Mouse (Mus musculus): Measurements from ENCODE around the gene Ndufa5. TPM values are rescaled to one million over a fixed set of nuclear protein-coding genes. Genes with fewer than 3 reads are reported as not detected.

Gene Ndufa5
- polyA plus RNA-seq, 1 experiment from 2014 or later: 281 TPM

GRCm38 (mm10) chr6:24564081-24564480, 36.3 kb upstream of the Ndufa5 start:
- H3K9ac ChIP-seq (ENCODE audit: low read length): no peak overlapping the region
- DNase-seq (ENCODE audit: low spot score) (no peak), ATAC-seq (ENCODE audit: insufficient number of reproducible peaks, low FRiP score, low TSS enrichment, low read depth) (no peak)
- H3K4me2 ChIP-seq (ENCODE audit: low read depth, severe bottlenecking): no peak overlapping the region
- no peaks in the 10 kb centered on the region for H3K4me1 ChIP-seq (ENCODE audit: control insufficient read depth, insufficient read depth, low read length)
- no peak overlapping the region for H3K4me3 ChIP-seq (ENCODE audit: low read depth, low read length)
- 77% methylated on average over 9 of the region's 9 CpGs for WGBS
- no peaks in the 10 kb centered on the region for H3K36me3 ChIP-seq (ENCODE audit: control insufficient read depth, insufficient read depth, low read length)
- no peaks in the 10 kb centered on the region for H3K9me3 ChIP-seq (ENCODE audit: control insufficient read depth, low read length)
- no peak overlapping the region for H3K27ac ChIP-seq (replicated peaks; ENCODE audit: low read depth, low read length)
- H3K27me3 ChIP-seq (ENCODE audit: control insufficient read depth, insufficient read depth, low read length): no peaks in the 10 kb centered on the region

GRCm38 (mm10) chr6:24555488-24555887, 27.7 kb upstream of the Ndufa5 start:
- Histone ChIP-seq H3K4me1 (ENCODE audit: control insufficient read depth, insufficient read depth, low read length) (no peaks in the 10 kb centered on the region), H3K9me3 (ENCODE audit: control insufficient read depth, low read length) (no peaks in the 10 kb centered on the region), H3K4me3 (ENCODE audit: low read depth, low read length) (no peak overlapping the region), H3K36me3 (ENCODE audit: control insufficient read depth, insufficient read depth, low read length) (no peaks in the 10 kb centered on the region), H3K4me2 (ENCODE audit: low read depth, severe bottlenecking) (no peak overlapping the region), H3K27ac (replicated peaks; ENCODE audit: low read depth, low read length) (no peak overlapping the region), H3K27me3 (ENCODE audit: control insufficient read depth, insufficient read depth, low read length) (no peaks in the 10 kb centered on the region), H3K9ac (ENCODE audit: low read length) (no peak overlapping the region)
- no peak for DNase-seq (ENCODE audit: low spot score)
- WGBS: 78% methylated on average over 2 of the region's 2 CpGs
- ATAC-seq (ENCODE audit: insufficient number of reproducible peaks, low FRiP score, low TSS enrichment, low read depth): no peak

GRCm38 (mm10) chr6:24554427-24555086, 26.7 kb upstream of the Ndufa5 start:
- 83% methylated on average over 11 of the region's 11 CpGs for whole genome bisulfite sequencing
- Histone ChIP-seq H3K4me2 (ENCODE audit: low read depth, severe bottlenecking) (no peak overlapping the region), H3K36me3 (ENCODE audit: control insufficient read depth, insufficient read depth, low read length) (no peaks in the 10 kb centered on the region), H3K4me3 (ENCODE audit: low read depth, low read length) (no peak overlapping the region), H3K9me3 (ENCODE audit: control insufficient read depth, low read length) (no peaks in the 10 kb centered on the region), H3K4me1 (ENCODE audit: control insufficient read depth, insufficient read depth, low read length) (no peaks in the 10 kb centered on the region), H3K27me3 (ENCODE audit: control insufficient read depth, insufficient read depth, low read length) (no peaks in the 10 kb centered on the region), H3K27ac (replicated peaks; ENCODE audit: low read depth, low read length) (no peak overlapping the region), H3K9ac (ENCODE audit: low read length) (no peak overlapping the region)
- no peak for ATAC-seq (ENCODE audit: insufficient number of reproducible peaks, low FRiP score, low TSS enrichment, low read depth)
- no peak for DNase-seq (ENCODE audit: low spot score)

- Histone ChIP-seq H3K4me1 (ENCODE audit: control insufficient read depth, insufficient read depth, low read length) (no peaks in the 10 kb centered on the region), H3K4me2 (ENCODE audit: low read depth, severe bottlenecking) (no peak overlapping the region), H3K27ac (replicated peaks; ENCODE audit: low read depth, low read length) (no peak overlapping the region), H3K9me3 (ENCODE audit: control insufficient read depth, low read length) (no peaks in the 10 kb centered on the region), H3K4me3 (ENCODE audit: low read depth, low read length) (no peak overlapping the region), H3K27me3 (ENCODE audit: control insufficient read depth, insufficient read depth, low read length) (no peaks in the 10 kb centered on the region), H3K36me3 (ENCODE audit: control insufficient read depth, insufficient read depth, low read length) (no peaks in the 10 kb centered on the region), H3K9ac (ENCODE audit: low read length) (no peak overlapping the region)
- DNase-seq (ENCODE audit: low spot score) (no peak), ATAC-seq (ENCODE audit: insufficient number of reproducible peaks, low FRiP score, low TSS enrichment, low read depth) (no peak)
- 69% methylated on average over 7 of the region's 7 CpGs for WGBS
These were observed 24.2 kb upstream of the Ndufa5 start for GRCm38 (mm10) chr6:24552046-24552445.

- Histone ChIP-seq H3K4me3 (ENCODE audit: low read depth, low read length) (no peak overlapping the region), H3K36me3 (ENCODE audit: control insufficient read depth, insufficient read depth, low read length) (no peaks in the 10 kb centered on the region), H3K27ac (replicated peaks; ENCODE audit: low read depth, low read length) (no peak overlapping the region), H3K4me1 (ENCODE audit: control insufficient read depth, insufficient read depth, low read length) (no peaks in the 10 kb centered on the region), H3K27me3 (ENCODE audit: control insufficient read depth, insufficient read depth, low read length) (no peaks in the 10 kb centered on the region), H3K4me2 (ENCODE audit: low read depth, severe bottlenecking) (no peak overlapping the region), H3K9me3 (ENCODE audit: control insufficient read depth, low read length) (no peaks in the 10 kb centered on the region), H3K9ac (ENCODE audit: low read length) (no peak overlapping the region)
- ATAC-seq (ENCODE audit: insufficient number of reproducible peaks, low FRiP score, low TSS enrichment, low read depth) (no peak), DNase-seq (ENCODE audit: low spot score) (no peak)
- WGBS: 83% methylated on average over 2 of the region's 2 CpGs
These were observed 22.0 kb upstream of the Ndufa5 start for GRCm38 (mm10) chr6:24549801-24550200.

- no peak overlapping the region for H3K4me3 ChIP-seq (ENCODE audit: low read depth, low read length)
- no peaks in the 10 kb centered on the region for H3K4me1 ChIP-seq (ENCODE audit: control insufficient read depth, insufficient read depth, low read length)
- no peak for DNase-seq (ENCODE audit: low spot score)
- H3K27ac ChIP-seq (replicated peaks; ENCODE audit: low read depth, low read length): no peak overlapping the region
- WGBS: 76% methylated on average over 1 of the region's 1 CpGs
- ATAC-seq (ENCODE audit: insufficient number of reproducible peaks, low FRiP score, low TSS enrichment, low read depth): no peak
- H3K9me3 ChIP-seq (ENCODE audit: control insufficient read depth, low read length): no peaks in the 10 kb centered on the region
- no peaks in the 10 kb centered on the region for H3K27me3 ChIP-seq (ENCODE audit: control insufficient read depth, insufficient read depth, low read length)
- no peak overlapping the region for H3K4me2 ChIP-seq (ENCODE audit: low read depth, severe bottlenecking)
- H3K36me3 ChIP-seq (ENCODE audit: control insufficient read depth, insufficient read depth, low read length): no peaks in the 10 kb centered on the region
- H3K9ac ChIP-seq (ENCODE audit: low read length): no peak overlapping the region
These were observed 19.1 kb upstream of the Ndufa5 start for GRCm38 (mm10) chr6:24546716-24547420.

GRCm38 (mm10) chr6:24543119-24543591, 15.3 kb upstream of the Ndufa5 start:
- WGBS: 70% methylated on average over 6 of the region's 6 CpGs
- no peak for ATAC-seq (ENCODE audit: insufficient number of reproducible peaks, low FRiP score, low TSS enrichment, low read depth)
- no peak overlapping the region for H3K27ac ChIP-seq (replicated peaks; ENCODE audit: low read depth, low read length)

GRCm38 (mm10) chr6:24542393-24542792, 14.6 kb upstream of the Ndufa5 start:
- H3K27ac ChIP-seq (replicated peaks; ENCODE audit: low read depth, low read length): no peak overlapping the region
- no peak overlapping the region for H3K4me2 ChIP-seq (ENCODE audit: low read depth, severe bottlenecking)
- ATAC-seq (ENCODE audit: insufficient number of reproducible peaks, low FRiP score, low TSS enrichment, low read depth) (no peak), DNase-seq (ENCODE audit: low spot score) (no peak)
- H3K4me3 ChIP-seq (ENCODE audit: low read depth, low read length): no peak overlapping the region
- H3K9ac ChIP-seq (ENCODE audit: low read length): no peak overlapping the region
- no peaks in the 10 kb centered on the region for H3K27me3 ChIP-seq (ENCODE audit: control insufficient read depth, insufficient read depth, low read length)
- no peaks in the 10 kb centered on the region for H3K36me3 ChIP-seq (ENCODE audit: control insufficient read depth, insufficient read depth, low read length)
- no peaks in the 10 kb centered on the region for H3K4me1 ChIP-seq (ENCODE audit: control insufficient read depth, insufficient read depth, low read length)
- no peaks in the 10 kb centered on the region for H3K9me3 ChIP-seq (ENCODE audit: control insufficient read depth, low read length)

More at GRCm38 (mm10) chr6:24543119-24543591, 15.3 kb upstream of the Ndufa5 start:
- no peaks in the 10 kb centered on the region for H3K4me1 ChIP-seq (ENCODE audit: control insufficient read depth, insufficient read depth, low read length)
- no peak overlapping the region for H3K4me3 ChIP-seq (ENCODE audit: low read depth, low read length)
- no peak overlapping the region for H3K4me2 ChIP-seq (ENCODE audit: low read depth, severe bottlenecking)
- no peaks in the 10 kb centered on the region for H3K9me3 ChIP-seq (ENCODE audit: control insufficient read depth, low read length)
- no peak overlapping the region for H3K9ac ChIP-seq (ENCODE audit: low read length)
- H3K36me3 ChIP-seq (ENCODE audit: control insufficient read depth, insufficient read depth, low read length): no peaks in the 10 kb centered on the region
- no peak for DNase-seq (ENCODE audit: low spot score)
- H3K27me3 ChIP-seq (ENCODE audit: control insufficient read depth, insufficient read depth, low read length): no peaks in the 10 kb centered on the region
